8 mouse cellular contexts compared by ENCODE assay signal in the genomic region with DNA sequence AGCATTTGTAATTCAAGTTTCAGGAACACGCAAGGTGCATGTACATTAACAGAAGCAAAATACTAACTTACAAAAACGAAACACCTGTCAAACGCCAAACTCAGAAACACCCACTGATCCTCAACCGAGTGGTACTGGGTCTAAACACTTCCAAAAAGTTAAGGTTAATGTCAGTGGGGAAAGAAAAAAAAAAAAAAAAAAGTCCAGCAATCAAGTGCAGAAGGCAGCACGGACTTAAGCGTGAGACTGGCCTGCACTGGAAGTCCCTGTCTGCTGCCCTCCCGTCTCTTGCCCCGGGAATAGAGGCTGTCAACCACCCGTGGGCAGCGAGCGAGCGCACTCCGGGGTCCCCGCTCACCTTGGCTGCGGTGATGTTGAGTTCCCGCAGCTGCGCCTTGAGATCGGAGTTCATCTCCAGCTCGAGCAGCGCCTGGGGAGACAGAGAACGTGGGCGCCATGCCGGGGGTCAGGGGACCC. TPM values are rescaled to one million over a fixed set of nuclear protein-coding genes. Genes with fewer than 3 reads are reported as not detected.
DNase-seq lines count a peak whose midpoint lies in the region; ATAC-seq and TF ChIP-seq lines count a peak whose summit lies in the region.

No protein-coding gene starts in this region.

- H3K27me3 ChIP-seq in midbrain, embryonic 15.5 days (replicated peaks): no peaks in the 10 kb centered on the region

- H3K4me1 ChIP-seq in bone marrow macrophage, adult 2 months (ENCODE audit: control insufficient read depth, insufficient read depth, low read length): peaks cover 16% of the 10 kb centered on the region
- H3K4me1 ChIP-seq in midbrain, embryonic 15.5 days: peaks cover 28% of the 10 kb centered on the region

- peak overlapping the region; percentile 97 for H3K9ac ChIP-seq in midbrain, embryonic 15.5 days

- H3K4me2 ChIP-seq in midbrain, embryonic 15.5 days: peak overlapping the region; percentile 61

- 2% methylated on average over 23 of the region's 23 CpGs for WGBS in midbrain, embryonic 15.5 days

- H3K27ac ChIP-seq in bone marrow macrophage, adult 2 months (ENCODE audit: insufficient read depth, low read depth, low read length): peak overlapping the region; percentile 63
- peak overlapping the region; percentile 87 for H3K27ac ChIP-seq in midbrain, embryonic 15.5 days

- peaks cover 34% of the 10 kb centered on the region for H3K36me3 ChIP-seq in midbrain, embryonic 15.5 days (replicated peaks)

- no peaks in the 10 kb centered on the region for H3K9me3 ChIP-seq in midbrain, embryonic 15.5 days

- no peak for TF ChIP-seq CTCF in bone marrow macrophage, adult 2 months (IDR thresholded peaks at IDR 0.05; ENCODE audit: low read depth, low read length)

- H3K4me3 ChIP-seq in bone marrow macrophage, adult 2 months (ENCODE audit: insufficient read depth, low read length): peak overlapping the region; percentile 92
- H3K4me3 ChIP-seq in midbrain, embryonic 15.5 days: peak overlapping the region; percentile 77

- peak; percentile 14 for DNase-seq in kidney, adult 9 months
- DNase-seq in kidney, postnatal 10 days: no peak
- DNase-seq in frontal cortex, postnatal 10 days (ENCODE audit: low spot score in 2 of 2): no peak
- DNase-seq in urinary bladder, postnatal 10 days (ENCODE audit: low spot score): no peak
- DNase-seq in urinary bladder, postnatal 25 days (ENCODE audit: low spot score): no peak

- ATAC-seq in inflammation-experienced regulatory T-cells, adult 6 months: peak; percentile 5
- ATAC-seq in midbrain, embryonic 15.5 days (replicated peaks): peak; percentile 41

- no peak for TF ChIP-seq POLR2A in bone marrow macrophage, adult 2 months (IDR thresholded peaks at IDR 0.05; ENCODE audit: borderline replicate concordance, low read depth, low read length)

RNA-seq across cellular contexts. Expression of gene Rps7, which starts 0.7 kb away (rescaled TPM):
- polyA plus RNA-seq in bone marrow macrophage, adult 2 months (2012; ENCODE audit: insufficient read depth, insufficient read length, missing spikeins): 659 and 814 TPM in 2 replicates
- polyA plus RNA-seq in inflammation-experienced regulatory T-cells, adult 6 months (2017; shearing (Covaris generic)): 1,000 to 10,000 TPM; 1,531 to 2,541 (median 1,663) TPM
- polyA plus RNA-seq in midbrain, embryonic 15.5 days (2015; fragmentation: Nextera tagmentation; extraction: Ambion mirVana): 356 and 383 TPM in 2 replicates

RNA-seq across cellular contexts. Expression of gene Colec11, which starts 11.9 kb away (rescaled TPM):
- polyA plus RNA-seq in bone marrow macrophage, adult 2 months (2012; ENCODE audit: insufficient read depth, insufficient read length, missing spikeins): 0.56 TPM in 1 of 2 replicates, not detected in the other
- polyA plus RNA-seq in inflammation-experienced regulatory T-cells, adult 6 months (2017; shearing (Covaris generic)): under 1 TPM in 1 of 3 experiments, not detected in 2; 0.31 TPM
- polyA plus RNA-seq in midbrain, embryonic 15.5 days (2015; fragmentation: Nextera tagmentation; extraction: Ambion mirVana): 1.0 TPM in 2 replicates

RNA-seq across cellular contexts. Expression of gene Rnaseh1, which starts 14.3 kb away (rescaled TPM):
- 16.0 and 20.8 TPM in 2 replicates for polyA plus RNA-seq in bone marrow macrophage, adult 2 months (2012; ENCODE audit: insufficient read depth, insufficient read length, missing spikeins)
- polyA plus RNA-seq in inflammation-experienced regulatory T-cells, adult 6 months (2017; shearing (Covaris generic)): 10 to 100 TPM; 21.7 to 32.7 (median 28.9) TPM
- polyA plus RNA-seq in midbrain, embryonic 15.5 days (2015; fragmentation: Nextera tagmentation; extraction: Ambion mirVana): 24.1 and 27.2 TPM in 2 replicates

RNA-seq across cellular contexts. Expression of gene Adi1, which starts 39.9 kb away (rescaled TPM):
- polyA plus RNA-seq in bone marrow macrophage, adult 2 months (2012; ENCODE audit: insufficient read depth, insufficient read length, missing spikeins): 38.8 and 39.3 TPM in 2 replicates
- polyA plus RNA-seq in inflammation-experienced regulatory T-cells, adult 6 months (2017; shearing (Covaris generic)): 10 to 100 TPM; 25.7 to 49.9 (median 41.5) TPM
- 23.8 and 25.5 TPM in 2 replicates for polyA plus RNA-seq in midbrain, embryonic 15.5 days (2015; fragmentation: Nextera tagmentation; extraction: Ambion mirVana)

RNA-seq across cellular contexts. Expression of gene Allc, which starts 52.8 kb away (rescaled TPM):
- polyA plus RNA-seq in bone marrow macrophage, adult 2 months (2012; ENCODE audit: insufficient read depth, insufficient read length, missing spikeins): not detected in 2 replicates
- not detected for polyA plus RNA-seq in inflammation-experienced regulatory T-cells, adult 6 months (2017; shearing (Covaris generic))
- polyA plus RNA-seq in midbrain, embryonic 15.5 days (2015; fragmentation: Nextera tagmentation; extraction: Ambion mirVana): 0.20 and 0.23 TPM in 2 replicates
